Comparison of ENCODE assay signal across 7 mouse cellular contexts in genomic region chr16:30774951-30775661, GRCm38 (mm10).
DNase-seq lines count a peak whose midpoint lies in the region; ATAC-seq lines count a peak whose summit lies in the region.

No protein-coding gene starts in this region.

- peak; percentile 27 to 56 for DNase-seq in adrenal gland, adult 18-20 months (ENCODE audit: low spot score in 2 of 2)
- peak; percentile 22 for DNase-seq in cerebellum, adult 11 months
- no peak for DNase-seq in heart, embryonic 10.5 days (ENCODE audit: low spot score)
- DNase-seq in kidney, postnatal 14 days, result peak; percentile 74
- DNase-seq in skeletal muscle tissue, adult 2 months (ENCODE audit: low read depth, low spot score), result peak; percentile 82
- no peak for DNase-seq in layer of hippocampus, adult 8-10 months (ENCODE audit: low spot score in 2 of 2)

- peaks cover 31% of the 10 kb centered on the region for H3K4me1 ChIP-seq in heart, embryonic 10.5 days

- peak overlapping the region; percentile 42; the same call in 1 of the 2 replicates for H3K27ac ChIP-seq in heart, embryonic 10.5 days

- WGBS in heart, embryonic 10.5 days, result 56% methylated on average over 14 of the region's 14 CpGs

- H3K27me3 ChIP-seq in heart, embryonic 10.5 days (ENCODE audit: insufficient read depth, poor library complexity, severe bottlenecking), result no peaks in the 10 kb centered on the region

- H3K9me3 ChIP-seq in heart, embryonic 10.5 days, result no peaks in the 10 kb centered on the region

- no peak overlapping the region for H3K4me3 ChIP-seq in heart, embryonic 10.5 days

- no peak for ATAC-seq in erythroid progenitor cell, adult 5-6 weeks (replicated peaks; ENCODE audit: low FRiP score, poor library complexity, severe bottlenecking)

- no peaks in the 10 kb centered on the region for H3K36me3 ChIP-seq in heart, embryonic 10.5 days

Comparison
In these comparisons a context has a peak if more than half of its experiments do, and no peak if none do; other contexts are left out.
1. DNase-seq: peak in adrenal gland, adult 18-20 months (2 of 2), cerebellum, adult 11 months (single experiment), kidney, postnatal 14 days (single experiment) and skeletal muscle tissue, adult 2 months (single experiment); none in heart, embryonic 10.5 days (single experiment) and layer of hippocampus, adult 8-10 months (0 of 2).